Mouse (Mus musculus) bone marrow, adult 2 months (tissue): ENCODE data around the gene 4933427I04Rik. TPM values are rescaled to one million over a fixed set of nuclear protein-coding genes. Genes with fewer than 3 reads are reported as not detected.

Experiments
- H3K27ac ChIP-seq: fragments of 200-500 bp; 2 replicates; pipeline ENCODE4 v1.5.1; 2012; ENCODE audit warnings: low read depth, mild to moderate bottlenecking, control low read depth, inconsistent platforms, low read length; ENCODE audit not compliant: control insufficient read depth, poor library complexity, insufficient read depth
- H3K4me1 ChIP-seq: fragments of 200-500 bp; 2 replicates; pipeline ENCODE4 v1.6.1; 2011; ENCODE audit warnings: low read length; ENCODE audit not compliant: control insufficient read depth, insufficient read depth
- H3K4me3 ChIP-seq: fragments of 200-500 bp; replicated peaks from 2 replicates; pipeline ENCODE3; 2011; ENCODE audit warnings: mild to moderate bottlenecking, low read depth, low read length, control low read depth; ENCODE audit not compliant: control insufficient read depth
- CTCF ChIP-seq: fragments of 200-500 bp; IDR thresholded peaks from 2 replicates; pipeline ENCODE4 v1.5.1; 2011; ENCODE audit warnings: low read length, control low read depth; ENCODE audit not compliant: control insufficient read depth, insufficient read depth
- POLR2A ChIP-seq: fragments of 200-500 bp; IDR thresholded peaks from 2 replicates; pipeline ENCODE4 v1.6.1; 2011; ENCODE audit warnings: low read depth, mild to moderate bottlenecking, control low read depth, low read length, borderline replicate concordance; ENCODE audit not compliant: control insufficient read depth
- WGBS: fragments of 180-500 bp; shearing (Covaris S2); methylation state at CpG from one replicate; pipeline ENCODE4 v1.1.7; 2018; 5-methylcytosine and 5-hydroxymethylcytosine counted together
- polyA plus RNA-seq: library from polyadenylated mRNA; stranded (reverse); fragments of >200 nt; gene quantifications from 2 replicates; pipeline ENCODE4 v1.2.4, GENCODE M21; 2011; ENCODE audit warnings: low replicate concordance; ENCODE audit not compliant: missing spikeins, insufficient read depth, insufficient read length

The 4933427I04Rik gene
- polyA plus RNA-seq, 1 experiment: not detected

GRCm38 (mm10) chr4:123859803-123860202 is 324 bp downstream of the 4933427I04Rik start:
- 50% methylated on average over 2 of the region's 2 CpGs for WGBS

GRCm38 (mm10) chr4:123860621-123861020 is 1.1 kb downstream of the 4933427I04Rik start:
- TF ChIP-seq CTCF (no peak), POLR2A (no peak)
- no peak overlapping the region for H3K4me3 ChIP-seq
- H3K4me1 ChIP-seq: no peaks in the 10 kb centered on the region
- WGBS: 72% methylated on average over 5 of the region's 5 CpGs
- no peak overlapping the region for H3K27ac ChIP-seq

More at GRCm38 (mm10) chr4:123859803-123860202, 324 bp downstream of the 4933427I04Rik start:
- no peak overlapping the region for H3K4me3 ChIP-seq
- H3K27ac ChIP-seq: no peak overlapping the region
- TF ChIP-seq POLR2A: no peak
- TF ChIP-seq CTCF: no peak
- no peaks in the 10 kb centered on the region for H3K4me1 ChIP-seq

GRCm38 (mm10) chr4:123893726-123894125 is 34.2 kb downstream of the 4933427I04Rik start:
- H3K4me1 ChIP-seq: no peaks in the 10 kb centered on the region
- WGBS: 86% methylated on average over 5 of the region's 5 CpGs
- TF ChIP-seq POLR2A (no peak), CTCF (no peak)

GRCm38 (mm10) chr4:123894295-123894694 is 34.8 kb downstream of the 4933427I04Rik start:
- WGBS: 77% methylated on average over 4 of the region's 4 CpGs
- Histone ChIP-seq H3K4me1 (no peaks in the 10 kb centered on the region), H3K4me3 (no peak overlapping the region), H3K27ac (no peak overlapping the region)
- no peak for TF ChIP-seq CTCF
- no peak for TF ChIP-seq POLR2A

More at GRCm38 (mm10) chr4:123893726-123894125, 34.2 kb downstream of the 4933427I04Rik start:
- Histone ChIP-seq H3K4me3 (no peak overlapping the region), H3K27ac (no peak overlapping the region)

- 11% methylated on average over 5 of the region's 5 CpGs for WGBS
- H3K27ac ChIP-seq: no peak overlapping the region
- H3K4me3 ChIP-seq: no peak overlapping the region
- TF ChIP-seq CTCF: peak; percentile 56
- no peak for TF ChIP-seq POLR2A
- no peaks in the 10 kb centered on the region for H3K4me1 ChIP-seq
Observed at GRCm38 (mm10) chr4:123898696-123899095, 39.2 kb downstream of the 4933427I04Rik start.

GRCm38 (mm10) chr4:123903432-123903831 is 44.0 kb downstream of the 4933427I04Rik start:
- Histone ChIP-seq H3K27ac (no peak overlapping the region), H3K4me1 (no peaks in the 10 kb centered on the region), H3K4me3 (no peak overlapping the region)
- 56% methylated on average over 3 of the region's 3 CpGs for WGBS
- no peak for TF ChIP-seq POLR2A
- TF ChIP-seq CTCF: no peak

- whole genome bisulfite sequencing: under 1% methylated on average over 49 of the region's 49 CpGs
- TF ChIP-seq POLR2A: no peak; the same call in 1 of the 2 replicates
- TF ChIP-seq CTCF: no peak
- H3K4me3 ChIP-seq: peak within 1 kb of the TSS; percentile 72
- peak within 1 kb of the TSS; percentile 75 for H3K27ac ChIP-seq
- H3K4me1 ChIP-seq: no peaks in the 10 kb centered on the region
Observed at GRCm38 (mm10) chr4:123904333-123905125, 45.0 kb downstream of the 4933427I04Rik start, which contains the start of gene Mycbp. TSS of gene Mycbp (plus strand) at chr4:123904832.

GRCm38 (mm10) chr4:123905126-123905668 is 45.7 kb downstream of the 4933427I04Rik start:
- TF ChIP-seq CTCF (no peak), POLR2A (no peak; the same call in 1 of the 2 replicates)
- Histone ChIP-seq H3K4me1 (no peaks in the 10 kb centered on the region), H3K27ac (peak overlapping the region; percentile 75), H3K4me3 (peak overlapping the region; percentile 72)
- under 1% methylated on average over 53 of the region's 53 CpGs for WGBS

GRCm38 (mm10) chr4:123911503-123911902 is 52.0 kb downstream of the 4933427I04Rik start:
- TF ChIP-seq CTCF: no peak
- no peak for TF ChIP-seq POLR2A
- H3K4me1 ChIP-seq: peaks cover 1% of the 10 kb centered on the region
- H3K27ac ChIP-seq: no peak overlapping the region
- 78% methylated on average over 4 of the region's 4 CpGs for WGBS
- H3K4me3 ChIP-seq: no peak overlapping the region
